Mouse (Mus musculus) spleen, postnatal 14 days (tissue): ENCODE data around the gene Klhl9.
"Not testable (repeated sequence)": the region's sequence is repeated elsewhere in the genome, so short reads cannot be mapped to it uniquely, and the experiment has no call there.

Experiments used
- DNase-seq, 2 experiments: peaks; one replicate each; pipeline ENCODE4 v3.0.0; 2021 to 2022; ENCODE audit warnings: low spot score in 2 of 2

Gene Klhl9

DNA sequence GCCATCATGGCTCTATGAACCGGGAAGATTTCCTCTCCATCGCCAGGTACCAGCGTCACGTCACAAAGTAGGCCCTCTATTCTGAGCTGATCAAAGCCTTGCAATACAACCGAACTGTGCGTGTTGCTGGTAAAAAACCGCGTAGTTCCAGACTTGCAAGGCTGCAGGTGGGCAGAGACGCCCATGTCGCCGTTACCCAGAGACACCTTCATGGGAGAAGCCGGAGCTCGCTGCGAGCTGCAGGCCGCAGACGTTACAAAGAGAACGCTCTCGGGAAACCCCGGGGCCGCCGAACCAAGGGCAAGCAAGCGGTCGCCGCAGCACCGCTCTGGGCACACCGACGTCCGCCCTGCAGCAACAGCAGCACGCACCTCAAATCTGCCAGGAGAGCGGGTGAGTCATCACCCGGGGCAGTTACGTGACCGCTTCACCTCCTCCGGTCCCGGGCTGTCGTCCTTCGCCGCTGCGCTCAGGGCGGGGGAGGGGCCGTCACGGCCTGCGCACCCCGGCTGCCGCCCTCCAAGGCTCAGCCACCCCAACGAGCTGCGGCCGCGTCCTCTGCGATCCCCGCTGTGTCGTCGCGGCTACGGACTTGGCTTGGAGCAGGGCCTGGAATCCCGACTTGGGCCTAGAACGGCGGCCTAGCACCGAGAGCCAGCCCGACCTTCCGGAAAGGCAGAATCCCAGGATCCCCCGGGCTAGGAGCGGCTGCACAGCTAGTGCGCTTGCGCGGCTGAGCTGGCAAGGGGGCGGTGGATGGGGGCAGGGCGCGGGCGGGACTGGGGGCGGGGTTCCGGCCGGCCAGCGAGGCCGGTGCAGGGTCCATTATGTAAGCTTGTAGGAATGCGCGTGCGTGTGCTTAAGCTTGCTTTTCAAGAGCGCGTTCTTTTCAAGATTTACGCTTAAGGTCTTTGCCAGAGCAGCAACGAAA is at the start of gene Klhl9, which contains the start of gene Gm26566:
Gene Klhl9, minus strand, starts transcription at position 675 of the 931 bp plus-strand sequence.
Gene Gm26566, plus strand, starts transcription at position 15 of the 931 bp plus-strand sequence.
- DNase-seq = peak; percentile 75

DNA sequence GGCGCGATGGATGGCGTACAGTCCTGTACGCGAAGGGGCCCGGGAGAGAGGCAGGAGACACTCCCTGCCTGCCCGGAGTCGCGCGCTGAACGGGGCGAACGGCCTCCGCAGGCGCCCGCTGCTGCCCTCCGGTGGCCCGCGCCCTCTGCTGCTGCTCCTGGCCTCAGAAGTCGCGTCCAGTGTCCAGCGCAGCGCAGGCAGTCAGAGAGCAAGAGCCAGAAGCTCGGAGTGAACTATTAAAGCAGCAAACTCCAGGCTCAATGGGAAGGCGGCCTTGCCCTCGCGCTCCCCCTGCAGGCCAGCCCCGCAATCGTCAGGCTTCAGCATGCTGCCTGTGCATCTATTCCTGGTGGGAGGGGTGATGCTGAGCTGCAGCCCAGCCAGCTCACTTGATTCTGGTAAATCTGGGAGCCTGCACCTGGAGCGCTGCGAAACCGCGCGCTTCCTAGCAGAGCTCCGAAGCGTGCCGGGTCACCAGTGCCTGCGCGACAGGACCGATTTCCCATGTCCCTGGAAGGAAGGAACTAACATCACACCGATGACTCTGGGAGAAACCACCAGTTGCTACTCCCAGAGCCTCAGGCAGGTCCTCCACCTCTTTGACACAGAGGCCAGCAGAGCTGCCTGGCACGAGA is 41.2 kb upstream of the Klhl9 start:
- DNase-seq = not testable (repeated sequence)

DNA sequence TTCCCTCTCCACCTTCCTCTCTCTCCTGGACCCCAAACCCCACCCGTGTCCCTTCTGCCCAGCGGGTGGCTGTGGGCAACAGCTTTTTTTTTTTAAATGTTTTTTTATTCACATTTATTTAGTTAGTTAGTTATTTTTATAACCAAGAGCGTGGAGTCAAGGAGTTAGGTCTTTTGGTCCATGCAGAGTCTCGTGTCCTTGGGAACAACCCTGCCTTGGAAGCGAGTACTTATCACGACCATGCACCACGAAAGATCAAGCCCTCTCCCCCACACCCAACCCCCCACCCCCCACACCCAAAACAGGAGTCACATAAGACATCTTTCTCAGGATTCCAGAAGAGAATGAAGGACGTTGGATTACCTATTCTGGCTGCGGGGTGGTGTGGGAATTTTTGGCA is 40.1 kb upstream of the Klhl9 start:
- DNase-seq = not testable (repeated sequence)

DNA sequence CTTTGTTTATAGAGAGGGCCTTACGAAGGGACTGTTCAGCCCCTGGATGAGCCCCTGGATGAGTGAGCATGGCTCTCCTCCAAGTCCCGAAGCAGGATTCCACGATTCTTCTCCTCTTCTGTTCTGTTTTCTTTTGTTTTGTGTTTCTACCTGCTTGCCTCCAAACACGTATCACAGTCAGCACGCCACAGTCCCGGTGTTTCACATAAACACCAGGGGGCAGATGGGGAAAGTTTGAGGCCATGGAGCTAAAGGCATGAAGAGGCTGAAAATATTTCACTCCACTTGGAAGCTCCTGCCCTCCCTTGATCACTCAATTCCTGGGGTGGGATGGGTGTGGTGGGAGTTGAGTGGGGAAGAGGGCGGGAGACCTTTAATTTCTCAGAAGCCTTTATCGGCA is 39.5 kb upstream of the Klhl9 start:
- DNase-seq = peak; percentile 59 to 61

DNA sequence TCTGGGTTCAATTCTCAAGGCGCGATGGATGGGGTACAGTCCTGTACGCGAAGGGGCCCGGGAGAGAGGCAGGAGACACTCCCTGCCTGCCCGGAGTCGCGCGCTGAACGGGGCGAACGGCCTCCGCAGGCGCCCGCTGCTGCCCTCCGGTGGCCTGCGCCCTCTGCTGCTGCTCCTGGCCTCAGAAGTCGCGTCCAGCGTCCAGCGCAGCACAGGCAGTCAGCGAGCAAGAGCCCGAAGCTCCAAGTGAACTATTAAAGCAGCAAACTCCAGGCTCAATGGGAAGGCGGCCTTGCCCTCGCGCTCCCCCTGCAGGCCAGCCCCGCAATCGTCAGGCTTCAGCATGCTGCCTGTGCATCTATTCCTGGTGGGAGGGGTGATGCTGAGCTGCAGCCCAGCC is 38.2 kb upstream of the Klhl9 start:
- peak in 1 of 2 experiments; percentile 27 for DNase-seq

DNA sequence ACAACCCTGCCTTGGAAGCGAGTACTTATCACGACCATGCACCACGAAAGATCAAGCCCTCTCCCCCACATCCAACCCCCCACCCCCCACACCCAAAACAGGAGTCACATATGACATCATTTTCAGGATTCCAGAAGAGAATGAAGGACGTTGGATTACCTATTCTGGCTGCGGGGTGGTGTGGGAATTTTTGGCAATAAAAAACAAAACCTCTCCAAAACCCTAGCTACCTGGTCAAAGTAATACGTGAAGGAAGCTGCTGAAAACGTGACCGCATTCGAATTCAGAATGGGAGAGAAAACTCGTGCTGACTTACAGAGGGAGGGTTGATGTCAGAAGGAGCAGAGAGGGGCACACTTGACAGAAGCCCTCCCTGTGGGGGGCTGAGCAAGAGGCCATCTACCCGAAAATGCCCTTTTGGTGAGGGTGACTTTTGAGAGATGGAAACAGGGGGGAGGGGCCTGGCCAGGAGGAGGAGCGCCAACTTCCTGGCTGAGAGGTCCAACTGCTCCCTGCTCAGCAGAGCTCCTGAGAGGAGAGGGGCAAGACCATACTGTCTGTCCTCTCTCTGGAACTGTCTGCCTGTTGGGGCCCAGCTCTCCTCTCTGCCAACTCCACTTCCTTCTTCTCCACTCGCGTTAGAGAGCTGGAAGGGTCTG is 37.5 kb upstream of the Klhl9 start, which contains the start of gene Gm13283:
Gene Gm13283, plus strand, starts transcription at position 510 of the 659 bp plus-strand sequence.
- not testable (repeated sequence) for DNase-seq

DNA sequence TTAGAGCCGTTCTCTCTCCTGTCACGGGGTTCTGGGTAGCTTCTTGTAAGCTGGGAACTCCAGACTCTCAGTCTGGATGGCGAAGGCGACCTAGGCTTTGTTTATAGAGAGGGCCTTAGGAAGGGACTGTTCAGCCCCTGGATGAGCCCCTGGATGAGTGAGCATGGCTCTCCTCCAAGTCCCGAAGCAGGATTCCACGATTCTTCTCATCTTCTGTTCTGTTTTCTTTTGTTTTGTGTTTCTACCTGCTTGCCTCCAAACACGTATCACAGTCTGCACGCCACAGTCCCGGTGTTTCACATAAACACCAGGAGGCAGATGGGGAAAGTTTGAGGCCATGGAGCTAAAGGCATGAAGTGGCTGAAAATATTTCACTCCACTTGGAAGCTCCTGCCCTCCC is 36.5 kb upstream of the Klhl9 start:
- DNase-seq = not testable (repeated sequence)

DNA sequence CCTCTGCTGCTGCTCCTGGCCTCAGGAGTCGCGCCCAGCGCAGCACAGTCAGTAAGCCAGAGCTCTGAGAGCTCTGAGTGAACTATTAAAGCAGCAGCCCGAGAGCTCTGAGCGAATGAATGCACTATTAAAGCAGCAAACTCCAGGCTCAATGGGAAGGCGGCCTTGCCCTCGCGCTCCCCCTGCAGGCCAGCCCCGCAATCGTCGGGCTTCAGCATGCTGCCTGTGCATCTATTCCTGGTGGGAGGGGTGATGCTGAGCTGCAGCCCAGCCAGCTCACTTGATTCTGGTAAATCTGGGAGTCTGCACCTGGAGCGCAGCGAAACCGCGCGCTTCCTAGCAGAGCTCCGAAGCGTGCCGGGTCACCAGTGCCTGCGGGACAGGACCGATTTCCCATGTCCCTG is 35.4 kb upstream of the Klhl9 start:
- peak; percentile 74 to 75 for DNase-seq

DNA sequence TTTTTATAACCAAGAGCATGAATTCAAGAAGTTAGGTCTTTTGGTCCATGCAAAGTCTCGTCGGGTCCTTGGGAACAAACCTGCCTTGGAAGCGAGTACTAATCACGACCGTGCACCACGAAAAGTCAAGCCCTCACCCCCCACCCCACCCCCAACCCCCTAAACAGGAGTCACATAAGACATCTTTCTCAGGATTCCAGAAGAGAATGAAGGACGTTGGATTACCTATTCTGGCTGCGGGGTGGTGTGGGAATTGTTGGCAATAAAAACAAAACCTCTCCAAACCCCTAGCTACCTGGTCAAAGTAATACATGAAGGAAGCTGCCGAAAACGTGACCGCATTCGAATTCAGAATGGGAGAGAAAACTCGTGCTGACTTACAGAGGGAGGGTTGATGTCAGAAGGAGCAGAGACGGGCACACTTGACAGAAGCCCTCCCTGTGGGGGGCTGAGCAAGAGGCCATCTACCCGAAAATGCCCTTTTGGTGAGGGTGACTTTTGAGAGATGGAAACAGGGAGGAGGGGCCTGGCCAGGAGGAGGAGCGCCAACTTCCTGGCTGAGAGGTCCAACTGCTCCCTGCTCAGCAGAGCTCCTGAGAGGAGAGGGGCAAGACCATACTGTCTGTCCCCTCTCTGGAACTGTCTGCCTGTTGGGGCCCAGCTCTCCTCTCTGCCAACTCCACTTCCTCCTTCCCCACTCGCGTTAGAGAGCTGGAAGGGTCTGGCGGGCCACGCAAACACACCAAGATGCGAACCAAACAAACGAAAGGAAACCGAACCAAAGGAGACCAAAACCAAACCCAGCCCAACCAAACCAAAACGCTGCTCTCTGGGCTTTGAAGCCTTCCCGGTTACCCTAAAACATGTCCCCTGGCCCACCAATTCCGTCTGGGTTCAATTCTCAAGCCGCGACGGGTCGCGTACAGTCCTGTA is 34.6 kb upstream of the Klhl9 start:
- not testable (repeated sequence) for DNase-seq

DNA sequence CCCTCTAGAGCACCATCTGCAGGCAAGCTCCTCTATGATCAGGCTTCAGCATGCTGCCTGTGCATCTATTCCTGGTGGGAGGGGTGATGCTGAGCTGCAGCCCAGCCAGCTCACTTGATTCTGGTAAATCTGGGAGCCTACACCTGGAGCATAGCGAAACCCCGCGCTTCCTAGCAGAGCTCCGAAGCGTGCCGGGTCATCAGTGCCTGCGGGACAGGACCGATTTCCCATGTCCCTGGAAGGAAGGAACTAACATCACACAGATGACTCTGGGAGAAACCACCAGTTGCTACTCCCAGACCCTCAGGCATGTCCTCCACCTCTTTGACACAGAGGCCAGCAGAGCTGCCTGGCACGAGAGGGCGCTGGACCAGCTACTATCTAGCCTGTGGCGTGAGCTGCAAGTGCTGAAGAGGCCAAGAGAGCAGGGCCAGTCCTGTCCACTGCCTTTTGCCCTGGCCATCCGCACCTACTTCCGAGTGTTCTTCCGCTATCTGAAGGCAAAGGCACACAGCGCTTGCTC is 32.6 kb upstream of the Klhl9 start, which contains the start of gene Gm13271:
Gene Gm13271, plus strand, starts transcription at position 51 of the 523 bp plus-strand sequence.
- DNase-seq = peak; percentile 62 to 66

DNA sequence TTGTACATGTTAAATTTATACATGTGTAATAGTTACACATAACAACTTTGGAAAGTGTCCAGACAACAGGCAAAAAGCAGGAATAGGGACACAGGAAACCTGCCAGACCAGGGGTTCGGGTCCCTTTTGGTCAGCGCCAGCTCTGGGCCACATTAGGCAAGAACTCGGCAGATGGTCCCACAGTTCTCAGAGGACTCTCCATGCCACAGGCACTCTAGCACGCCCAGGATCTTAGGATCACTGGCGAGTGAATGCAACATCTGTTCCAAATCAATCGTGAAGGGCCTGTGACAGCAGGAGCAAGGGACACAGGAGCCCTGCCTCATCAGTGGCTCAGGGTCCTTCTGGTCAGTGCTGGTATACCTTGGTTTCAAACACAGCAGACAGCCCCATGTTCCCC is 27.7 kb upstream of the Klhl9 start:
- DNase-seq = no peak

DNA sequence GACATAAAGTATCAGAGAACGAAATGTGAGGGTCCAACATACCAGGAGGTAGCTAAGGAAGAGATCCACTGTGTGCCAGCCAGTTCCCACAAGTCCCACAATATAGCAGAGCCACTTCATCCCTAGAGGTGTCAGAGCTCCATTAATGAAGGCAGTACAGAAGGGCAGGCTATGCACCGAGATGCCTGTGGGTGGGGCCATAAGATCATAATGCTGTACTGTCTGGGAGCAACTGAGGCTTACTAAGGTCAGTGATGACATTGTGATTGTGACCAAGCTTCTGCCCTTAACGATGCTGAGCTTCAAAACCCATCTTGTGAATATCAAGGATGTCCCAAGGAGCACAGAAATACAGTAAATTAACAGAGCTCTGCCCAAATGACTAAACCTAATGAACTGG is 21.9 kb upstream of the Klhl9 start:
- no peak for DNase-seq

DNA sequence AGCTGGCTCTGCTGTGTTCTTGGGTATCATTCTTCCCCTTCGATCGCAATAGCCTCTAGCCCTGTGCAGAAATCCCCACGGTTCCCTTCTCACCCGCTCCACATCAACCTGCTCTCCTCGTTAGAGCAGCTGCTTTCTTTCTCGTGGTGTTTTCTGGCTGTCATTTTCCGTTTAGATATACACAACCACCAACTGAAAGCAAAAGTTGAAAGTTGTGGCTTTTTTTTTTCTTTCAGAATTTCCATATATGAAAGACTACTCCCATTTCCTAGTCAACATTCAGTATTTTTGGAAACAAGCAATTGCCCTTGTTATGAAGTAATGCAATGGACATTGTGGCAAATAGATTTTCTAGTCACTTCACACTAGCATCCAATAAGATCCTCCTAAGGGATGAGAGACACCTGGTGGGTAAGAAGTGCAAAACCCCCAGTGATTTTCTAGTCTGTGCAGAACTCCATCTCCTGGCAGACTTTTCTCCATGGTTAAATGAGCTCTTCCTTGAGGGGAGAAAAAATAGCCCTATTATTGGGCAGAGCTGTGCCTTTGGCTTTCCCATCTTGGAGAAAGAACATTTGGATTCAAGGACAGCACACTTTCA is 20.6 kb upstream of the Klhl9 start:
- DNase-seq = no peak

DNA sequence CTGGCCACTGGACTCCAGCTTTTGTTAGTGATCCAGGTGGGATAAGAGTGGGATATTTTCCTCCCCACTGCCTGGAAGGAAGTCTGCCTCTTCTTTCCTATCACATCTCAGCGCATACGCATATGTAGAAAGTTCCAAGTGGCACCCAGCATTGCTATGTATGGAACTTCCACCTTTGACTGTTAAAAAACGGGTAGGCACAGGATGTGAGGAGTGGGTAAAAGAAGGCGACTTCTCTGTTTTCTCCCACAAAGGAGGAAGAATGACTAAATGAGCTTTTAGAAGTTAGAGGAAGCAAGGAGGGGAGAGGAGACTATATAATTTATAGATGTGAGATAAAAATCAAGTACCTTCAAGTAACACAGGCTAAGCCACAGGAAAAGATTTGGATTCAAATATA is 19.2 kb upstream of the Klhl9 start:
- no peak for DNase-seq

DNA sequence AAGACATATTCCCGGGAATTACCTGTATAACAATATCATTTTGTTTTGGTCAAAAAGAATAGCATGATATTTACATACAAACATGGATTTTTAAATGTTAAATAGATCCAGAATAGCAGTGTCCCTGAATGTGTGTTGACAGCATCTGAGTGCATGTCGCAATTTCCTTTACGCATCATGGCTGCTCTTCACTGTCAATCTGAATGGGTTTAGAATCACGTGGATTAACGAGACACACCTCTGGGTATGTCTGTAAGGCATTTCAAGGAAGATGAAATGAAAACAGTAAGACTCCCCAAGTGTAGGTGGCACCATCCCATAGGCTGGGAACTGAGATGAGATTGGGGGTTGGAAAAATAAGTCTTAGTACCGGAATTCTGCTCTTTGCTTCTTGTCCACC is 16.8 kb upstream of the Klhl9 start:
- no peak for DNase-seq

DNA sequence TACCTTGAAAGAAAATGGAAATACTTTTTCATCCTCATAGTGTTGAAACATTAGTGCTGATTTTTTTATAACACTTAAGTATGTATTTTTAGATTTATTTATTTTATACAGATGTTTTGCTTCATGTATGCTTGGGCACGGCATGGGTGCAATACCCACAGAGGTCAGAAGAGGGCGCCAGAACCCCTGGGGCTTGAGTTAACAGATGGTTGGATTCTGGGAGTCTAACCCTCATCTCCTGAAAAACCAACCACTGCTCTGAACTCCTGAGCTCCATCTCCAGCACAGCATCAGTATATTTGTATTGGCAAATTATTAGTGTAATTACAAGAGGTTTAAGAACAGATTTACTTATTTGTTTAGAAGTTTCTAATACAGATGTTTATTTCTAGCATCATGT is 16.2 kb upstream of the Klhl9 start:
- DNase-seq = peak; percentile 43 to 60

DNA sequence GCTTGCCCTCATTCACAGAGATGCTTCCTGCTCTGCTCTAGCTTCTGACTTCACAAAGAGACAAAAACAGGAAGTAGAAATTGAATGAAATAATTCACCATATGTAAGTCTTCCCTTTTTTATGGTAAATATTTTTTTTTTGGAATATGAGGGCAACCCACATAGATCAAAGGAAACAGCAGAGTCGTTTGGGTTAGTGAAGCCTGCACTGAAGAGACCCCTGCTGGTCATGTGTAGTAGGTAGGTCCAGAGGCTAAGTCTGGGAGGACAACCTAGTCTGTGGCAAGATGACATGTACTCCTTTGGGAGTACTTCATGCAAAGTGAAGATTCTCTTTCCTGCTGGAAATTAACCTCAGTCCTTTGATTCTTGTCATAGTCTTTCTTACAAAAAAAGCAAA is 5.1 kb upstream of the Klhl9 start:
- DNase-seq = no peak

DNA sequence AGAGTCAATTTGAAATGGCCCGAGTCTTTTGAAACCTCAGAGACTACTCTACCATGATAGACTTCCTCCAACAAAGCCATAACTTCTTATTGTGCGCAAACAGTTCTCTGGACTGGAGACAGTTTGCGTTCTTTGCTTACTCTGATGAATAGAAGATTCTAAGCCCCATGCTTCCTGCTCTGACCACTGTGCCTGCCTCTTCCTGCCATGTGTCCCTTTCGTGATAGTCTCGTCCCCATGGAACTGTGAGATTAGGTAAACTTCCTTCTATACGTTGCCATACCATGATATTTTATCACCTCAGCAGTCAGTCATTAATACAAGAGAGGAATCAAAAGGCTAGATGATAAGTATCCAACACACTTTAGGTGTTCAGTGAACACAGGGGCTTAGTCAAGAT is 4.5 kb upstream of the Klhl9 start:
- DNase-seq = no peak

DNA sequence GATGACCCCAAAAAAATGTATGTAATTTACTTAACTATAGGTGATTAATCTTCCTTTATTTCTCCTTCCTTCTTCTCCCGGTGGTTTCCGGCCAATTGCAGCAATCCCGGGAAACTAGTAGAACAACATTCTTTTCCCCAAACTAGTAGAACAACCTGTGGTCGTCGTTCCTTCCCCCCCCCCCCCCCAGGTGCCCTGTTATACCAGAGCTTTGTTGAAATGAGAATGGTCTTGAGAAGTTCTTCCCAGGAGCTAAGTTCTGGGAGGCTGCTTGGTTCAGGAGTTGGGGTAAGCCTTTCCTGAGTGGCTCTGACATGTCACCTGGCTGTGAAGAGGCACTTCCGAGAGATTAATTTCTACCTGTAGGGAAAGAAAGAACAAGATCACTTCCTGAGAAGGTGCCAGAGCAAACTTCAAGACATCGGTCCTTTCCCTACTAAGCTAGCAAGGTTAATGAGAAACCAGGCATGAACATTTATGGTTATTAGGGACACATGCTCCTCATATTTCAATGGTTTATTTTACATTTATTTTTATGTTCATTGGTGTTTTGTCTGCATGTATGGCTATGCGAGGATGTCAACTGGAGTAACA is 1.3 kb upstream of the Klhl9 start:
- DNase-seq = no peak

DNA sequence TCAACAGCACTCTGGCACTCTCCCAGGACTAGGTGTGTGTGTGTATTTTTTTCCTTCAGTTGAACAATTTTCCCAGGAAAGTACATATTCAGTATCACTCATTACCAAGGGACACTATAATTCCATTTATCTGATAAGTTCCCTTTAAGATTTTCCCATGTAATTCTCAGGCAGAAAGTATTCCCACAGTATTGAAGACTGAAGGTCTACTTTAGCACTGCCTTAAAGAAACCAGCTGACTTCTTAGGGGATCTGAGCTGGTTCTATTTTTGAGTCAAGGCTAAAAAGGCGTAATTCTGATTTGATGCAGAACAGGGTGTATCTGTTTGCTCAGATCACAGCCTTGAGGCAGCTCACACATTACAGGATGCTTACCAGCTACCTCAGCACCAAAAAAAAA is 3.5 kb downstream of the Klhl9 start:
- DNase-seq = no peak
